Mouse (Mus musculus) CD4-positive, CD25-positive, alpha-beta regulatory T cell, adult 4 months (primary cell): ENCODE results near the gene Klhl42. TPM values are rescaled to one million over a fixed set of nuclear protein-coding genes. Genes with fewer than 3 reads are reported as not detected.

Experiments used
- ATAC-seq: one replicate; pipeline ENCODE4 v1.8.0; 2017
- polyA plus RNA-seq, 2 experiments: library from polyadenylated mRNA; unstranded; fragments of 100-300 nt; shearing (Covaris generic); gene quantifications; one replicate each; pipeline ENCODE4 v1.2.1; 2017

Gene Klhl42
- 1 to 10 TPM; 4.2 to 4.6 TPM for polyA plus RNA-seq

GRCm38 (mm10) chr6:147091136-147092120 is at the start of gene Klhl42:
Gene Klhl42 (plus strand): TSS chr6:147091379.
- peak; percentile 88 for ATAC-seq

DNA sequence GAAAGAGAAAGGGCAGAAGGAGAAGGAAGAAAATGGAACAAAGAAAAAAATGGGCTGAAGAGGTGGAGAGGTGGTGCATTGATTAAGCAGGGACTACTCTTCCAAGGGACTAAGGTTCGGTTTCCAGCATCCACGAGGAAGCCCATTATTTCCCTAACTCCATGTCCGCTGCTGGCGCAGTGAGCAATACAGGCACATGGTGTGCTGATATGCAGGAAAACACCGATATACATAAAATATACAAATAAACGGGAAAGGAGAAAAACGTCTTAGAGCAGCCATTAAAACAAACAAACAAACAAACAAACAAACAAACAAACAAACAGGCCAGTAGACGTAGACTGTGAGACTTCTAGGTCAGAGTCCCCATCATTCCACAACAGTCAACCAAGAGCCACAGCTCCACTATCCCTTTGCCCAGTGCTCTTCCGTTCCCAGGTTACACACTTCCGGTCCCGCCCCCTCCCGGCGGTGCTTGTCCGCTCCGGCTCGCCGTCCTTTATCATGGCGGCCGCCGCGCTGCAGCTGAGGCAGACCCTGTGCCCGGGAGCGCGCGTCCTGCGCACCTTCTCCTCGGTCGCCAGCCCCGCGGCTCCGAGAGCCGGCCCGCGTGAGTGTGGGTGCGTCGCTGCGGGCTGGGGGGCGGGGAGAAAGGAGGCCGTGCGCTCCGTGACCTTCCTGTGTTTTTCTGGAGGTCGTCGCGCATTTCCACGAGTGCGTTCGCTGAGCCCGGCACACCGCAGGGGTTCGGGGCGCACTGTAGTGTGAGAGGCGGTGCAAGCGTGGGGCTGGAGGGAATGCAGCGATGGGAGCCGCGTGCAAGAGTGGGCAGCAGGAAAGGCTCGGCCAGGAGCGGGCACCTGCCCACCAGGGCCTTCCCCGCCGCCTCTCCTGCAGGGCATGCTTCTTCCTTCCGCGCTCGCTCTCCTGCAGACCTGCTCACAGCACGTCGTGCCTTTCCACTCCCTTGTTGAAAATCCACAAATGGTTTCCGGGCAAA is 48.6 kb upstream of the Klhl42 start, which contains the start of gene Mrps35:
Gene Mrps35 (plus strand): TSS at position 474 of the 1,000 bp plus-strand sequence.
- ATAC-seq: peak; percentile 96

DNA sequence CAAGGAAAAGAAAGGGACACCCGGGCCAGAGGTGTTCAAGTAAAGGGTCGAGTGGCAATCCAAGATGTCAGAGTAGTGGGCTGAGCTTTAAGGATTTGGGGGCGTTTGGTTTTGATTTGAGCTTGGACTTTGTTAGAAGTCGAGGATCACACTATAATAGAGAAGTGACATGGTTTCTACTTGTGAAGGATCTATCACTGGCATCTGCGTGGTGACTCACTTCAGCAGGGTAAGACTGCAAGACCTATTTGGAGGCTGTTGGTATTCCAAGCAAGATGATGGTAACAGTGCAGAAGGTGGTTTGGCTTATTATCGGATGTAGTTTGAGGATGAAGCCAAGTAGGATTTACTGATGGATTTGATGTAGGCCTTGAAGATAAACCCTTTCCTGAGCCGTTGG is 47.5 kb upstream of the Klhl42 start:
- no peak for ATAC-seq

DNA sequence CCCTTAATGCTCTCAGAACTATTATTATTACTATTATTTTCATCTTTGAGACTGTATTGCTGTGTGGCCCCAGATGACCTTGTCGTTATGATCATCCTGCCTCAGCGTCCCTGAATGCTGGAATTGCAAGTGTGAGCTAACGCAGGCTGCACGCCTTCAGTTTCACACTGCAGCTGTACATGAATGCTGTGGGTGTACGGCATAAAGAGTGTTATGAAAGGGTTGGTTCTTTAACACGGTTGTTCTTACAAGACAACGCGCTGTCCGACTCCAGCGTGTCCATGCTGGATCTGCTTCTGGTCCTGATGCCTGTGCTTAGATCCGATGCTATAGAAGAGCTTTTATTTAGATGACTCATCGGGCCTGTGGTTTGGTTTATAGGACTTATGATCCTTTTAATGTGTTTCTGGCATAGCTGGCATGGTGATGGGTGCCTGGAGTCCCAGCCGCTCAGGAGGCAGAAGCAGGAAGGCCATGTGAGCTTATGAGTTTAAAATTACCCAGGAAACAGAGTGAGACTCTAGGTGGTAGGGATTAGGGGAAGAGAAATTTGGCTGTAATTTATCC is 41.9 kb upstream of the Klhl42 start:
- ATAC-seq: no peak

- ATAC-seq: no peak
Measured at GRCm38 (mm10) chr6:147051666-147052065, 39.5 kb upstream of the Klhl42 start.

DNA sequence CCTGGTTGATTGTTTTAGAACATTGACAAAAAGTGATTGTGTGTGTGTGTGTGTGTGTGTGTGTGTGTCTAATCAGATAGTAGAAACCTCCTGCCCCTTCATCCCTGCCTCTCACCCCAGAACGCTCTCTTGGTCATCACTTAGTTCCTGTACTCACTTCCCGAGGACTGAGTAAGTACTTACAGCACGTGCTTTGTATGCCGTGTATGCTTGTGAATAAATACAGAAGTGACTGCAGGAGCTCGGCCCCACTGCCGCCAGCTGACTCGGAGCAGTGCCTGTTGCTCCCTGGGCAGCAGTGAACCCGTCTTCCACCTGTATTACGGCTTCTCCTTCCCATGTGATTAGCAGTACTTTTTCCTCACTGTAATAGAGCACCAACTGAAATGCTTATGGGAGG is 38.7 kb upstream of the Klhl42 start:
- ATAC-seq: no peak

DNA sequence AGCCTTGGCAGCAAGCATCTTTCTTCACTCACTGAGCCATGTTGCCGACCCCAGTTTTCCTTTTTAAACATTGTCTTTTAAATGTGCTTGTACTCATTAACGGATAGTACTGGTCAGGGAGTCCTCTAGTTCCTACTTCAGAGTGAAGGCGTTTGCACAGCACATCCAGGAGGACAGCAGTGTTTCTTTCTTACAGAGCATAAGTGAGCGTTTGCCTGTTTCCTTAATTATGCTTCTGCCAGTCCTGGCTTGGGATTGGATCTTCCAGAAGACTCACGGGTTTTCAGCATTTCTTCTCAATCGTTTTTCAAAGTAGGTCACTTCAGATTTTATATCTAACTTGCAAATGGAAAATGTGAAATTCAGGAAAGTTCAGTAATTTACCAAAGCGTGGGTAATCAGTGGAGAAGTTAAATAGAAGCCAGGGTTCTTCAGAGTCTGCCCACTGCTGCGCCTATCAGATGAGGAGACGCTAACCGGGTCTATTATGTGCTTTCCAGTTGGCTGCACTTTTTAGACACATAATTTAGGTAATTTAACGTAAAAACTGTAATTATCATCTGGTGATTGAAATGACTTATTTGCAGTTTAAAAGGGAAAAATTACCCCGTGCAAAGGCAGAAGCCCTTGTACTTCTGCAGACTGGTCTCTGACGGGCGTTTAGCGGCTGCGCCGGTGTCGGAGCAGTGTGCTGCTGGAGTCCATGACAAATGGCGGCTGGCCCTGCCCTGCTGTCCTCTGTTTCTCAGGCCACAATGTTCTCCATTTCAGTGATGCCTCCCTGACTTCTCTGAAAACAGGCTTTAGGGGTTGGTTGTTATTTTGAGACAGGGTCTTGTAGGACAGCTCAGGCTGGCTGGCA is 37.2 kb upstream of the Klhl42 start:
- ATAC-seq: no peak

GRCm38 (mm10) chr6:147055374-147055977 is 35.7 kb upstream of the Klhl42 start:
- no peak for ATAC-seq

DNA sequence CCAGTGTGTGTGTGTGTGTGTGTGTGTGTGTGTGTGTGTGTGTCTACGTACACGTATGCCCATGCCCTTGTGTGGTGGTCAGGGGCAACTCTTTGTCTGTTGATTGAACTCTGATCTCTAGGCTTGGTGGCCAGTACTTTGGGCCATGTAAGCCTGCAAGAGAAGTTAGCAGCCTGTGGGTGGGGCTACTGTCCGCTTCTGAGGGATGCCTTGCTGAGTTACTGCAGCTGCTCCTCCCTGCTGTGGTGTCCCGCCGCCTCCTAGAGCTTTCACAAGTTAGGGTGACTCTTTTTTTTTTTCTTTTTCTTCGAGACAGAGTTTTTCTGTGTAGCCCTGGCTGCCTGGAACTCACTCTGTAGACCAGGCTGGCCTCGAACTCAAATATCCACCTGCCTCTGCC is 31.9 kb upstream of the Klhl42 start:
- no peak for ATAC-seq

- no peak for ATAC-seq
Measured at GRCm38 (mm10) chr6:147061630-147062029, 29.5 kb upstream of the Klhl42 start.

DNA sequence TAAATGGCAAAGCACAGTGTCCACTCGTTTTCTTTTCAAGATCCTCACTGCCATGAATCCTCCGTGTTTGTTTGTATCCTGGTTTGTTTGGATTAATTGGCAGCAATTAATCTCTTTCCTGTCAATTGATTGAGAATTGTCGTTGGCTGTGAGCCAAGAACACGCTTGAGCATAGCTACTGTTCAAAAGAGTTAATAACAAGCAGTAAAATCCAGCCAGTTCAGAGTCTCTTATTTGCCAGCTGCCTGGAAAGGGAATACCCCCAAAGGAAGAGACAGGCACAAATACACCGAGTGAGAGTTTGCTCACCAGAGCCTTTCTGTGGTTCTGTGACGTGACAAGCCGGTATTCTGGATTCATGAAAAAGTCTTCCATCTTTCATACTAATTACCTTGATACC is 29.1 kb upstream of the Klhl42 start:
- no peak for ATAC-seq

DNA sequence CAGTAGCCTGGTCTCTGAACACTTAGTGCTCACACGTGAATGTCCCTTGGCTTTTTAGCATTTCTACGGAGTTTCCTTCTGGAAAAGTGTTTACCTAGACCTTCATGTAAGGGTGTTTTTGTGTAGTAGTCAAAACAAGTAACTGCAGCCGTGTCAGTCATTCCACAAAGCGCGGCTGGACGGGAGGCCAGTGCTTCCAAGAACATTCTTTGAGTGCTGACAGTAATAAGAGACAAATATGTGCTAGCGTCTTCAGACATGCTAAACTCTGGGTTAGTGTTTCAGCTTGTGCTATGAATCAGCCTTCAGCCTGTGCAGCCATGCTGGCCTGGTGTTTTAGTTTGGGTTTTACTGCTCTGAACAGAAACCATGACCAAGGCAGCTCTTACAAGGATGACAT is 28.5 kb upstream of the Klhl42 start:
- no peak for ATAC-seq

GRCm38 (mm10) chr6:147064226-147064943 is 26.8 kb upstream of the Klhl42 start:
- ATAC-seq: no peak

- no peak for ATAC-seq
Measured at GRCm38 (mm10) chr6:147064944-147065261, 26.3 kb upstream of the Klhl42 start.

GRCm38 (mm10) chr6:147075808-147076387 is 15.3 kb upstream of the Klhl42 start:
- no peak for ATAC-seq

- ATAC-seq: no peak
Measured at GRCm38 (mm10) chr6:147076878-147077277, 14.3 kb upstream of the Klhl42 start.

DNA sequence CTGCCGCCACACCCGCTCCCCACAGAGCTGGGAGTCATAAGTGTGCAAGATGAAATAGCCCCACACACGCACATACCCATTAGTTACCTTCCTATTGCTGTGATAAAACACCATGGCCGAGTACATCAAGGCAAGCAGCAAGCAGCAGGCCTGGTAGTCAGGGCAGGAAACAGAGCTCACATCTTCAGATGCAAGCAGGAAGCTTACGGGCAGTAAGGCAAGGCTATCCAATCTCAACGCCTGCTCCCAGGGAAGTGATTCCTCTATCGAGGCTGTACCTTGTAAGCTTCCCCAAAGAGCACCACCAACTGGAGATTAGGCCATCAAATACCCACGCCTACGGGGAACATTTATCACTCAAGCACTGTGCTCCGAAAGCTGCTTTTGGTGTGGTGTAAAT is 11.3 kb upstream of the Klhl42 start:
- no peak for ATAC-seq

DNA sequence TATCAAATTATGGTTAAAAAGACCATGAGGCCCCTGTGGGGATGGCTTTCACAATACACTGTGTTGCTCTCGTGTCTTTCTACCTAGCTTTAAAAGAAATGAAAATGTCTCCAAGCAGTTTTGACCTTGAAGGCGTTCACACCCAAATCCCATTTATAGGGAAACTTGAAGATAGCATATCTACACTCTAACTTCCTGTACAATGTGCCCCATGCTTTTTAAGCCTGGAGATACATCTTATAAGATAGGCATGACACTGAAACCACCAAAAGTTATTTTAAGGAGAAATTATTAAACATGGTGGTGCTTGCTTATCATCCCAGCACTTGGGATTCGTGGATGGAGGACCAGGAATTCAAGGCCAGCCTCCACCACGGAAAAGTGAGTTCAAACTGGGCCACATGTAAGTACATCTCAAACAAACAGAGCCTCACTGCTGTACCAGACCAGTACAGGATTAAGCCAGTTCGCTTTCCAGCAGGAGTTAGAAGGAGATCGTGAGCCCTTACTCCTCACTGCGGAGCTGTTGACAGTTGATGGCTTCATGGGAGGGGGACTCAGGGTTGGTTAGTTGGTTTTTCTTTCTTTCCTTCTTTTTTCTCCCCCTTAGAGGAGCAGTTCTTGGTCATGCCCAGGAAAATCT is 5.7 kb upstream of the Klhl42 start:
- ATAC-seq: no peak

DNA sequence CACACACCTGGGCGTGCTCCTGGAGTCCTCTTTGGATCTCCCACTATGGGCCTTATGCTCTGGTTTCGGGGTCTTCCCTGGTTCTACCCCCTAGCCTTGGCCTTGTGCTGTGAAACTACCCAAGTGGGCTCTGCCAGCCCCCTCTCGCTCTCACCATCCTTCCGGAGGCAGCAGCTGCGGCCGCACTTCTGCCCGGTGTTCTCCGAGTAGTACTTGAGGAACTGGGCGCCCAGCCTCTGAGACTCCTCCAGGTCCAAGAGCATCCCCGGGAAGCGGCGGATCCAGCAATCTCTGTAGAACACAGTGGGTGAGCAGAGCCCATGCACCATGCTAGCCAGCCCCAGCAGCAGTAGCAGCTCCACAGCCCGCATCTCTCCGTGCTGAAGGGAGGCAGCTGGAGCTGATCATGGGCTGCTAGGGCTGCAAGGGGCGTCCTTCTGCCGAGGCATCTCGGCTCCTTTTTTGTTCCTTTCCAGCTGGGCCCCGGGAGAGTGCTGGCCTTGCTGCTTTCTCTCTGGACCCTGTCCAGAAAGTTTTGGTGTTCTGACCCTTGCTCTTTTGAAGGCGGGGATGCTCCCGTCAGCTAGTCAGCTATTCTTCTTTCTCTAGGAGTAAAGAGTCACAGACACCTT is 4.5 kb upstream of the Klhl42 start, which contains the start of gene Mansc4:
Gene Mansc4 (minus strand): TSS at position 439 of the 632 bp plus-strand sequence.
- no peak for ATAC-seq
